Mouse (Mus musculus) bone marrow, adult 2 months (tissue): ENCODE data around the gene Zbtb32. TPM values are rescaled to one million over a fixed set of nuclear protein-coding genes. Genes with fewer than 3 reads are reported as not detected.
A peak's percentile ranks its signal among the peaks of the same experiment; 100 is the strongest.

Experiments
- H3K27ac ChIP-seq: fragments of 200-500 bp; 2 replicates; pipeline ENCODE4 v1.5.1; 2012; ENCODE audit warnings: low read depth, mild to moderate bottlenecking, control low read depth, inconsistent platforms, low read length; ENCODE audit not compliant: control insufficient read depth, poor library complexity, insufficient read depth
- H3K4me1 ChIP-seq: fragments of 200-500 bp; 2 replicates; pipeline ENCODE4 v1.6.1; 2011; ENCODE audit warnings: low read length; ENCODE audit not compliant: control insufficient read depth, insufficient read depth
- H3K4me3 ChIP-seq: fragments of 200-500 bp; replicated peaks from 2 replicates; pipeline ENCODE3; 2011; ENCODE audit warnings: mild to moderate bottlenecking, low read depth, low read length, control low read depth; ENCODE audit not compliant: control insufficient read depth
- CTCF ChIP-seq: fragments of 200-500 bp; IDR thresholded peaks from 2 replicates; pipeline ENCODE4 v1.5.1; 2011; ENCODE audit warnings: low read length, control low read depth; ENCODE audit not compliant: control insufficient read depth, insufficient read depth
- POLR2A ChIP-seq: fragments of 200-500 bp; IDR thresholded peaks from 2 replicates; pipeline ENCODE4 v1.6.1; 2011; ENCODE audit warnings: low read depth, mild to moderate bottlenecking, control low read depth, low read length, borderline replicate concordance; ENCODE audit not compliant: control insufficient read depth
- WGBS: fragments of 180-500 bp; shearing (Covaris S2); methylation state at CpG from one replicate; pipeline ENCODE4 v1.1.7; 2018; 5-methylcytosine and 5-hydroxymethylcytosine counted together
- polyA plus RNA-seq: library from polyadenylated mRNA; stranded (reverse); fragments of >200 nt; gene quantifications from 2 replicates; pipeline ENCODE4 v1.2.4, GENCODE M21; 2011; ENCODE audit warnings: low replicate concordance; ENCODE audit not compliant: missing spikeins, insufficient read depth, insufficient read length

Zbtb32 gene
- polyA plus RNA-seq, 1 experiment: 3.1 TPM

DNA sequence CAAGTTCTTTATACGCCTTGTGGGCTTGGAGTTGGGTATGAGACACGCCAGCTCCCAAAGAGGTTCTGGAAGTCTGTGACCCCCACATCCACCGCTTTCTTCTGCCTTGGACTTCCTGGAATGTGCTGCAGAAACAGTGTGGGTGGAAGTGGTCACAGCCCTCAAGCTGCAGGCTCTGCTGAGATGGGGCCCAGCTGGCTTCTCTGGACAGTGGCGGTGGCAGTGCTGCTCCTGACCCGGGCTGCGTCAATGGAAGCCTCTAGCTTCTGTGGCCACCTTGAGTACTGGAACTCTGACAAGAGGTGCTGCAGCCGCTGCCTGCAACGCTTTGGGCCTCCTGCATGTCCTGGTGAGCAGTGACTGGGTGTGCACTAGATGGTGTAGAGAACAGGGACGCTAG lies 32.7 kb downstream of the Zbtb32 start:
- Histone ChIP-seq H3K4me1 (peaks cover 2% of the 10 kb centered on the region; the same call in 1 of the 2 replicates), H3K4me3 (no peak overlapping the region), H3K27ac (no peak overlapping the region)
- TF ChIP-seq POLR2A (no peak), CTCF (no peak)
- WGBS: 91% methylated on average over 9 of the region's 9 CpGs

DNA sequence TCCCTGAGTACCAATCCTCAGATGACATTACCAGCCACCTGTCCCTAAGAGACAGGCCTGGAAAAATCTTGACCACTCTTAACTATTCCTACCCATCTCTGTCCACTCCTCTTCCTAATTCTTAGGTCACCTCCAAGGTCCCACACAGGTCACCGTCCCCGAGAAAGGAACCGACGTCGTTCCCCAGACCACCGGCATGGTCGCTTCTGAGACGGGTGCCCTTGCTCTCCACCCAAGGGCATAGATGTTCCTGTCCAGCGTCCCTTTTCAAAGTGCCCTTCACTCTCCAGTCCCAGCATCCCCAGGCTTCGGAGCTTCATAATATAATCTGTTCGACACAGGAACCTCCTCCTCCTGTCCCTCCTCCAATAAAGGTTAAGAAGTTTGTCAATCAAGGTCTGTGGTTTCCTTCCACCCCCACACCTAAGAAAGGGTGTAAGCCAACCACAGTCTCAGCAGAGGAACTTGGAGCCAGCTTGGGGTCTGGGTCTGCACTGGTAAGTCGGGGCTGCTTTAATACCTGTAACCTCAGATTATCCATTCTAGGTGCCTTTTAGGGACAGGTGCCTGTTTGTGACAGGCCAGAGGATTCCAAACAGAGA lies 33.6 kb downstream of the Zbtb32 start, which contains the start of gene Igflr1:
Gene Igflr1, plus strand, starts transcription at position 458 of the 602 bp plus-strand sequence.
- WGBS: 90% methylated on average over 12 of the region's 12 CpGs
- no peak for TF ChIP-seq CTCF
- no peak within 1 kb of the TSS for H3K27ac ChIP-seq
- peak within 1 kb of the TSS; percentile 90 for H3K4me3 ChIP-seq
- H3K4me1 ChIP-seq: peaks cover 2% of the 10 kb centered on the region; the same call in 1 of the 2 replicates

DNA sequence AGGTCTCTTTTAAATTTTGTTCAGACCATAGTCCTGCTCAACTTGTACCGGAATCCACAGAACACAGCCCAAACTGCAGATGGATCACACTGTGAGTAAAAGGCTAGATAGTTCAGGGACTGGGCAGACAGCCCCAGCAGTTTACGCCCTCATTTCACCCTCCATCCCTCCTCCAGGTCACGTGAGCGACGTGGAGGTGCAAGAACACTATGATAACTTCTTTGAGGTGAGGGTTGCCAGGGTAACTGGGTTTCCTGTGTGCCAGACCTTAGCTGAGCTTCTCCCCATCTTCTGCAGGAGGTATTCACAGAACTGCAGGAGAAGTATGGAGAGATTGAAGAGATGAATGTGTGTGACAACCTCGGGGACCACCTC lies 34.8 kb downstream of the Zbtb32 start:
- TF ChIP-seq POLR2A (no peak), CTCF (no peak)
- Histone ChIP-seq H3K4me1 (peaks cover 2% of the 10 kb centered on the region; the same call in 1 of the 2 replicates), H3K4me3 (peak overlapping the region; percentile 90), H3K27ac (peak overlapping the region; percentile 86; the same call in 1 of the 2 replicates)
- 35% methylated on average over 6 of the region's 6 CpGs for WGBS

DNA sequence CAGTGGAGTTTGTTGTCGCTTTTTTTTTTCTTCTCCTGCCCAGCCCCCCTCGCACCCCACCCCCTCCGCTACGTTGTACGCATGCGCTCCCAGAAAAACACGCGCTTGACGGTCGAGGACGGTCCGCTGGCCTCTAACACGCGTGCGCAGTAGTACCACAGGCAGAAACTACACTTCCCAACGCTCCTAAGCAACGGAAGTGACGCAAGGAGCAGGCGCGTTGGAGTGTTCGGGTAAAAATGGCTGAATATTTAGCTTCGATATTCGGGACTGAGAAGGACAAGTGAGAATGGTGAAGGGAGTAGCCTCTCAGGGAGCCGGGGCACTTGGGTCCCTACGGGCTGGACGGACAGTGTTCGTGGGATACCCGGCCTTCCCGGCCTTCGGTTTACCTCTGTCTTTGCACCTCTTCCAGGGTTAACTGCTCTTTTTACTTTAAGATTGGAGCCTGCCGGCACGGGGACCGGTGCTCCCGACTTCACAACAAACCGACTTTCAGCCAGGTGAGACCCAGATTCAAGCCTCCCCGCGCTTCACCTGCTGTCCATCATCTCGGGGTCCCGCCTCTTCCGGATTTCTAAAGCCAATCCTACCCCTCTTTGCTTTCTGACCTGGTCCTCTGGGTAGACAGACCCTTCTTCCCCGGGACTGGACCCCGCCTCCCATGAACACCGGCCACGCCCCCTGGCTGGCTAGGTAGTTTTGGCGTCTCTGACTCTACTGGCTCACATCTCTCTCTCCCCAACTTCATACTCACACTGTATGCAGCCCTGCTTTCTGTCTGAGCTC lies 35.4 kb downstream of the Zbtb32 start, which contains the start of the genes U2af1l4, Gm49396 and Psenen:
Gene U2af1l4, plus strand, starts transcription at position 185 of the 789 bp plus-strand sequence.
Gene Gm49396, plus strand, starts transcription at position 228 of the 789 bp plus-strand sequence.
Gene Psenen, minus strand, starts transcription at position 511 of the 789 bp plus-strand sequence.
- under 1% methylated on average over 45 of the region's 45 CpGs for WGBS
- peaks cover 3% of the 10 kb centered on the region; the same call in 1 of the 2 replicates for H3K4me1 ChIP-seq
- peak; percentile 31; the same call in 1 of the 2 replicates for TF ChIP-seq POLR2A
- no peak for TF ChIP-seq CTCF

DNA sequence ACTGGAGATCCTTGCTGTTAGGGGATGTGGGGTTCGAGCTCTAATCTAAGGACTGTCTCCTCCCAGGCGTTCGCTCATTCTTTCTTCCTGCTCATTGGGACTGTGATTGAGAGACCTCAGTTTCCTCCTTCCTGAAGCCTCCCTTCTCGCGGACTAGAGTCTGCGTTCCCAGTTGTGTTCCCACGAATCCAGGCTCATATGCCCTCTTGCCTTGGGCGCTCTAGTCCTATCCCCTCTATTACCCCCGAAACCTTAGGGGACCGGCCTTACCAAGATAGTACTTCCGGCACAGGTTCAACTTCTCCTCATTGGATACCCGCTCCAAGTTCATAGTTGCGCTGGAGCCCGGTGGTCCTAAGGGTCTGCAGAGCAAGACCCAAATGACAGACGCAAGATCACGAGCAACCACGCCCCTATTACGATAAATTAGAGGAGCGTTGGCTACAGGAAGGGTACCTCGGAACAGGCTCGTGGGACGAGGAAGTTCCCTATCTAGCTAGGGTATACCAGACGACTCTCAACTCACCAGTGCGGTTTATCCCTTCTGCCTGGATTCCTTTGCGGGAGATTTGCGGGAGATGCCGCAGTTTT lies 36.1 kb downstream of the Zbtb32 start:
- Histone ChIP-seq H3K4me3 (peak overlapping the region; percentile 90), H3K27ac (peak overlapping the region; percentile 17), H3K4me1 (peaks cover 3% of the 10 kb centered on the region; the same call in 1 of the 2 replicates)
- TF ChIP-seq POLR2A (no peak), CTCF (no peak)
- under 1% methylated on average over 27 of the region's 27 CpGs for WGBS

More for the DNA sequence above, 35.4 kb downstream of the Zbtb32 start, which contains the start of the genes U2af1l4, Gm49396 and Psenen:
- peak within 1 kb of the TSS; percentile 90 for H3K4me3 ChIP-seq
- H3K27ac ChIP-seq: peak within 1 kb of the TSS; percentile 86

DNA sequence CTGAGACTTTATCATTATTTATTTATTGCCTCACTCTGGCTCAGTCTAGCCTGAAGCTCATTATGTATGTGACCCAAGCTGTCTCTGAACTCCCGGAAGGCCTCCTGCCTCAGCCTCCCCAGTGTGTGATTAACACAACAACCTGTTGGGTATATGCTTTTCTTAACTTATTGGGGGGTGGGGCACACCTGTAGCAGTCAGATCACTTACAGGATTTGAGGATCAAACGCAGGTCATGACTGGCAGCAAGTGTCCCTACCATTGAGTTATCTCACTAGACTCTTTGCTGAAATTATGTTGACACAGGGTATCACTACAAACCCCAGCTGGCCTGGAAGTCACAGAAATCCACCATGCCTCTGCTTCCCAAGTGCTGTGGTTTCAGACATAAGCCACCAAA lies 38.4 kb downstream of the Zbtb32 start:
- Histone ChIP-seq H3K27ac (no peak overlapping the region), H3K4me3 (no peak overlapping the region), H3K4me1 (peaks cover 3% of the 10 kb centered on the region; the same call in 1 of the 2 replicates)
- 81% methylated on average over 2 of the region's 2 CpGs for WGBS
- TF ChIP-seq POLR2A: no peak
- TF ChIP-seq CTCF: no peak

DNA sequence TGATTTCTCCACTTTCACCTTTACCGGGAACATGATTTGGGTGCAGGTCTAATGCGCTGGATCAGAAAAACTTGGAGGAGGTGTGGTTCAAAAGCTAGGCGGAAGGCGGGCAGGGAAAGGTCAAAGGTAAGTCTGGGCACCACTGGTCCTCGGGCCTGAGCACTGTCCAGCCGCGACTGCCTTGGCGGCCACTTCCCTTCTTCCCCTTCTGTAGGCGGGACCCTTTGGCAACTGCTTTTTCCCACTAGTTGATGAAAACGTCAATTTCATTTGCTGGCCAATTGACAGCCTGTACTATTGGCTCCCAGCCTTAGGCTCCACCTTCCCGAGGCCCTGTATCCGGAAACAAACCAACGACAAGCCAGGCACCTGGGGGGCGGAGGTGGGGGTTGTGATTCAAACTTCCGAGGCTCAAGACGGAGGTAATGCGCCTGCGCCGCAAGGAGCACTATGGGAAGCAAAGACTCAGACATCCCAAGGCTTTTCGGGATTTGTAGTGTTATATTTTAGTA lies 39.2 kb downstream of the Zbtb32 start, which contains the start of gene Lin37:
Gene Lin37, minus strand, starts transcription at position 396 of the 512 bp plus-strand sequence.
- peak within 1 kb of the TSS; percentile 81 for H3K4me3 ChIP-seq
- TF ChIP-seq POLR2A: peak; percentile 62; the same call in 1 of the 2 replicates
- TF ChIP-seq CTCF: no peak
- peaks cover 3% of the 10 kb centered on the region; the same call in 1 of the 2 replicates for H3K4me1 ChIP-seq
- under 1% methylated on average over 20 of the region's 20 CpGs for WGBS
- H3K27ac ChIP-seq: peak within 1 kb of the TSS; percentile 66
